Mouse (Mus musculus) bone marrow macrophage, adult 2 months (primary cell): ENCODE results near the gene Cyp21a1.

Experiments used
- CTCF ChIP-seq: IDR thresholded peaks from 2 replicates; pipeline ENCODE4 v1.5.1; 2012; ENCODE audit warnings: low read depth, mild to moderate bottlenecking, low read length, moderate library complexity
- POLR2A ChIP-seq: IDR thresholded peaks from 2 replicates; pipeline ENCODE4 v1.6.1; 2012; ENCODE audit warnings: mild to moderate bottlenecking, low read depth, low read length, borderline replicate concordance

DNA sequence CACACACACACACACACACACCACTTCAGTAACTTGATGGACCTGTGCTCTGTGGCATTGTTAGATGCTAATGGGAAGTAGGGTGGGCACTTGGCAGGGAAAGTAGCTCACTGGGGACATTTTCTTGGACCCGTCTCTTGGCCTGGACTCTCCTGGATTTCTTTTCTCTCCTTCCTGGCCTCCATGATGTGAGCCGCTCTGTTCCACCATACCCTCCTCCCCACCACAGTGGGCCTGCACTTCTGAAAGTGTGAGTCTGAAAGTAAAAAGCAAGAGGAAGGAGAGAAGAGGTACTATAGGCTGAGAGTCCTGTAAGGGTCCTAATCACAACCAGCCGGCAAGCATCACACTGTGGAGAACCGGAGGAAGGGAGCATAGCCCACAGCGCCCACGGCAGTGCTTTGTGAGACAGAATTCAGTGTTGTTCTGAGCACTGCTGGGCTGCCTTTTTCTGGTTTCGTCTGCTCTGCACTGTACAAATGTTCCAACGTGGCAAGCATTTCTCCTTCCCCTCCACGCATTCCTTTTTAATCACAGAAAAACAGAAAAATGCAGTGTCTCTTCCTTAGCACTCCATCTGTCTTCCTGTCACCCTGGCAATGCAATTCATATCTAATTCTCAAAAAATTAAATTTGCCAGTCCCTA, 26.6 kb downstream of the Cyp21a1 start:
- TF ChIP-seq CTCF (no peak), POLR2A (no peak)
